Mouse (Mus musculus) heart, postnatal 25 days (tissue): Measurements from ENCODE around the gene Col4a3bp. TPM values are rescaled to one million over a fixed set of nuclear protein-coding genes. Genes with fewer than 3 reads are reported as not detected.

ENCODE experiments used
- DNase-seq: peaks from one replicate; pipeline ENCODE4 v3.0.0; 2022; ENCODE audit warnings: low spot score
- intact Hi-C: fragments of 180-260 bp; cut with DNase I; formaldehyde crosslinking; loops from one replicate; pipeline ENCODE4 v1.15.1; 2025
- total RNA-seq, 2 experiments: library from RNA; stranded (reverse); gene quantifications; 2 replicates each; pipeline ENCODE4 v1.2.3; 2021

The Col4a3bp gene
- 10 to 100 TPM; 35.8 to 41.1 TPM for total RNA-seq

DNA sequence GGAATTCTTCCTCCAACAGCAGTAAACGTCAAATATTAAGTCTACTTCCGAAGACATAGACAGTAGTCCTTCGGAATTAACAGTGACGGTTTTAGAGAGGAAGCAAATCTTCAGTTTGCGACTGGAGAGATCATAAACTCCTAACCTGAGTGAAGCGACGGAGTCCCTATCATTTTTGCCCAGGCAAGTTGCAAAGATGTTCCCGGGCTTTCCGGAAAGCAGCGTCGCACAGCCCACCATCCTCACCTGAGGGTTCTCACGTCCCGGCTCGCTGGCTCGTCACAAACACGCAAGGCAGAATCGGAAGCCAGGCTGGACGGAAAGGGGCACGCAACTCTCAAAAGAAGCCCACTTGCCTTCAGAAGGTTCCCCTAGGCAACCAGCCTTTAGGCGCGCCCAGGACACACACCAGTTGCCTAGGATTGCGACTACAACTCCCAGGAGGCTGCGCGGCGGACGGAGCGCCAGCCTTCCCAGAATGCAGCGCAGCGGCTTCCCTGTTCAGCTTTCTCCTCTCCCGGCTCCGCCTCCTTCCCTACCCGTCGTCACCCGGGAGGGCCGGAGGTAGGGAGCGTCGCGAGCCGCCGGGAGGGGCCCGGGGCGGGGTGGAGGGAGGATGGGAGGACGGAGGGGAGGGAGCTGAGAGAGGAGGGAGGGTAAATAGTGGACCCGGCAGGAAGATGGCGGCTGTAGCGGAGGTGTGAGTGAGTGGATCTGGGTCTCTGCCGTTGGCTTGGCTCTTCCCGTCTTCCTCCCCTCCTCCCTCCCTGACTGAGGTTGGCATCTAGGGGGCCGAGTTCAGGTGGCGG, at the start of gene Col4a3bp, which contains the start of gene Polk:
Col4a3bp (plus strand) TSS at position 538 of the 809 bp plus-strand sequence.
Polk (minus strand) TSS at position 499 of the 809 bp plus-strand sequence.
- intact Hi-C loops, result loop anchor here (2.0 to 5.0 kb wide), 3 partner anchors 51 to 150 kb away; partner anchors contain the start of gene Hmgcr

DNA sequence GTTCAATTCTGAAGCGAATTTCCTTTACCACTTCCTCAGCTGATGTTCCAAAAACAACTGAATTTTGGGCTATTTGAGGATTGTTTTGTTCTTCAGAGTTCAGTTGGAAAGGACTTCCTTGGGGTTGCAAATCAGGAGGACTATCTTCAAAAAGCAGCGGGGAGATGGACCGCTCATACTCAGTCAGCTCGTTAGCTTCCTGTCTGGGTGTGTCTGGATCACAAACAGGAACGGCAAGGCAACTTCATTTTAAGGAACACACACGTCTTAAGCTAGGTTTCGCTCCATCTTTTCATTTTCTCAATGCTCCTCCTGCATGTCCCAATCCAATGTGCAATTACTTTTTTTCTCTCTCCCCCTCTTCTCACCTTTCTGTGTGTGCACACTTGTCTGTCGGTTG, 45.8 kb upstream of the Col4a3bp start:
- DNase-seq, result no peak
- intact Hi-C loops, result no loop called here

More for the DNA sequence above, at the start of gene Col4a3bp, which contains the start of gene Polk:
- DNase-seq, result peak; percentile 96

DNA sequence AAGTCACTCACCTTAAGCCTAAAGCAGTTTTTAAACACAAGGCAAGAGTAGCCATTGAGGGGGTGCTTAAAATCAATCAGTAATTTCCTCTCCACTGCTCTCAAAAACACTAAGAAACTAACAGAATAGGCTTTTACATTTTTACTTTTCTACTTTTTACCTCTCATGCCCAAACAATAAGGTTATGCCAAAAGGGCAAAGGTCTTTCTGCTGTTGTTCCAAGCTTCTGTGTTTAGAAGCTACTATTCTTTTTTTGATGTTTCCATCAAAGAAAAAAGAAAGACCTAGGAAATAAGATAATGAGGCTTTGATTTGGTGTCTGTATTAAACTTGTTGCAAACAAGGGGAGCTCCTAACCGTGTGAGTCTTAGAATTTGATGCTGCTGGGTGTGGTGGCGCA, 42.5 kb upstream of the Col4a3bp start:
- DNase-seq, result no peak
- intact Hi-C loops, result loop anchor here (10.0 kb wide), 1 partner anchor 65 kb away; no protein-coding TSS in a partner anchor

DNA sequence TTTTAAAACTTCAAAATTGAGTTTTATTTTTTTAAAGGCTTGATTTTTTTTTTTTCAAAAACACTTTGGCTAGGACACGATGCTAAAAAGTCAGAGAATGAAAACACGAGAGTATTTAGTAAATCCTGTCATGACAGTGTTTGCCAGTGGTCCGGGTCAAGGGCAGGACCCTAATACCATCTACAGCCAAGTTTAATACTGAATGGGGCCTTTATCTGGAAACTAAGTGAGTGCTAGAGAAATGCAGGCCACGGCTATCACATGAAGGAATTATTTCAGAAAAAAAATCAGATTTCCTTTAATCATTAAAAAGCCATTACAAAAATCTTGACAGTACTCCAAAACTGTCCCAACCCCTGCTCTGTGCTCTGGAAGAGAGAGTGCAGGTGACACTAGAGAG, 36.8 kb upstream of the Col4a3bp start:
- no peak for DNase-seq
- intact Hi-C loops, result loop anchor here (10.0 kb wide), 1 partner anchor 71 kb away; no protein-coding TSS in a partner anchor

DNA sequence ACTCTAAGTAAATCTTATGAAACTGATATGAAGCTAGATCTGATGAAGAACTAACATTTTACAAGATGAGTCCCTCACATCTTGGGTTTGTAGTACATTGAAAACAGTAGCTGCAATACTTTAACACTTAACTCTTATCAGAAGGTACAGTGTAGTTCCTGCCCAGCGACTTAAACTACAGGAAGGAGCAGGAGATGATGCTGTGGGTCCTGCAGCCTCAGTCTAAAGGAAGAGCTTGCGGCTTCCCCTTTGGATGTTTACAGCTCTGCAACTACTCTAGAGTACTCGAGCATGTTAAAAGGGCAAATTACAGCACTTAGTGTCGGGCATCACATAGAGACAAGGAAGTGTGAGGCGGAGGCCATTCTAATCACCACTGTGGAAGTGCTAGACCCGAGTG, 36.1 kb upstream of the Col4a3bp start:
- DNase-seq, result no peak
- intact Hi-C loops, result loop anchor here (10.0 kb wide), 1 partner anchor 72 kb away; no protein-coding TSS in a partner anchor

DNA sequence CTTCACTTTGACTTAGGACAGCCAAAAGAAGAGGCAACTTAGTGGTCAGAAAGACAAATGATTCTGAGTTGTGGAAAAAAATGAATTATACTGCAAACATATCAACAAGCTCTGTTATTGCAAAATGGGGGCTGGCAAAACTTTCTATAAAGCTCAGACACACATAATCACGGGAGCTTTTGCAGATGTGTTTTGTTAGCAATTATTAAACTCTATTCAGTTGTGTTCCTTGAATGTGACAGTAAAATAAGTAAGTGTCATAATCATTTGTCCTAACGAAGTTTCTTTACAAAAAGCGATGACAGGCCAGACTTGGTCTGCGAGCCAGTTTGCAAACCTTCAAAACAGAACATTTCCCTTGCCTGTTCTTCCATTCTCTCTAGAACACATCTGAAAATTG, 34.9 kb upstream of the Col4a3bp start:
- DNase-seq, result no peak
- intact Hi-C loops, result loop anchor here (10.0 kb wide), 1 partner anchor 73 kb away; no protein-coding TSS in a partner anchor

DNA sequence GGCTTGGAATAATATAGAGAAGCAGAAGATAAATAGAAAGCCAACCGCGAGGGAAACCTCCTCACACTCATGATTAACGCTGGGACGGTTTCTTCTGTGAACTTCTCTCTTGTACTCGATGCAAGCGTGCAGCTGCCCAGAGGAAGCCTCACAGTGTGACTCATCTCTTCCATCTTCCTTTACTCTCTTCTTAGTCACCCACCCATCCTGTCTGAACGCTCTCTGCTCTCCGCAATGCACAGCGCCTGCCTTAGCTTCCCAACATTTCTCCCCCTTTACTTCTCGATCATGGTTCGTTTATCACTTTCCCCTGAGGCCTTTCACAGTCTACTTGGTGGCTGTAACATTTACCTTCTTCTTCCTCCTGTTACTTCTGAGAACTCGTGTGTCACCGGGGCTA, 31.8 kb upstream of the Col4a3bp start:
- DNase-seq, result peak; percentile 12
- intact Hi-C loops, result no loop called here

DNA sequence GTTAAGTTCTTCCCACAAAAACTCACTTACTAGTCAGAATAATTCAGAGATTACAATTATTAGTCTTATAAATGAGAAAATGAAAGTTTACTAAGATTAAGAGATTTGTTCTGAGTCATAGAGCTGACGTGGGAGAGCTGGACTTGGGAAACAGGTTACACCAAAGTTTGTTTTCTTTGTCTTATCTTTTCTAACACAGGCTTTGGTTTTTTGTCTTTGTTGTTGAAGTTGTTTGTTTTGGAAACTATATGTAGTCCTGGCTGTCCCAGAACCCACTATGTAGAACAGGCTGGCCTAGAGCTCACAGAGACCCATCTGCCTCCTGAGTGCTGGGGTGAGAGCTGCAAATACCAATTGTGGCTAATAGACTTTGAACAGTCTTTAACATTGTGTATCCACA, 31.2 kb upstream of the Col4a3bp start:
- DNase-seq, result no peak
- intact Hi-C loops, result no loop called here

DNA sequence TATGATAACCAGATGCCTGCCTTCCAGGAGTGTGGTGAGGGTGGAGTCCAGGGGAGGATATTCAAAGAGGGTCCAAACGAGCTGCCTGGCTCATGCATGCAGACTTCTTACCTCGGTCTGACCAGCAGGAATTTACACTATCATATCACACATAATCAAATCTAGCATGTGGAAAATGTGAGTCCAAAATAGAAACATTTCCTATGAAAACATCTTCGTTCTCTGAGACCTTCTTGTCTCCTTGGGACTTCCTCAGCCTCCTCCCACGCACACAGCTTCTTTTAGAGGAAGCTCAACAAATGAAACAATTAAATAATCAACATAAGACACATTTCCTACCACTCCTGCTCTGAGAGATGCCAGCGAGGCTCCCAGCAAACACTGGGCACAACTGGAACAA, 30.5 kb upstream of the Col4a3bp start:
- intact Hi-C loops, result no loop called here
- no peak for DNase-seq

DNA sequence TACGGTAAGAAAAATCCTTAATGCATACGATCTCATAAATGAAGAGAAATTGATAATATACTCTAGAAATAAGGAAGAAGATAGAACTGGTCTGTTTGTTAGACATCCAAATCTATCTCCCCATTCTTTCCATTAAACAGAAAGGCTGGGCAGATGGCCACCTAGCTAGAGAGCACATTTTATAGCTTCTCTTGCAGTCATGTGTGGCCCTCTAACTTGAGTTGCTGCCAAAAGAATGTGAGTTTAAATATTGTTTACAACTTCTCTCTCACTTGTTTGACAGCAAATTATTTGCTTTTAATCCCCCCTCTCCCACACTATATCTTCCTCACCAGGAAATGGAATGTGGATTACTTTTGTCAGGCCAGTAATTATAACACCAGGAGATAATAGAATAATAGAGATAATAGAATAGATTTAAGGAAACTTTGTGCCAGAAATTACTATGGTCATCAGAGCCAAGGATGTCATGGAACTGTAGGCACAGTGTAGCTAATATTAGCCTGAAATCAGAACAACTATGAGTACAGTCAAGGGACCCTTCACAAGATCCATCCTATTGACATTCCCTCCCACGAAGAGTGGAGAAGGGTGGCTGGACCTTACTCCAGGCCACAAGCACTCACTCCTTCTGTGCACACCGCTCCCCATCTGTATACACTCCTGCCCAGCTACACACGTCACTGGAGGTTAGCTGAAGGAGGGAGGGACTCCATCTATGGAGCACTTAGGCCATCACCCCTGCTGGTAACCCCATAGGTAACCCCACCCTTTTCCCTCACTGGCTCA, 28.1 kb upstream of the Col4a3bp start:
- intact Hi-C loops, result no loop called here
- DNase-seq, result no peak

DNA sequence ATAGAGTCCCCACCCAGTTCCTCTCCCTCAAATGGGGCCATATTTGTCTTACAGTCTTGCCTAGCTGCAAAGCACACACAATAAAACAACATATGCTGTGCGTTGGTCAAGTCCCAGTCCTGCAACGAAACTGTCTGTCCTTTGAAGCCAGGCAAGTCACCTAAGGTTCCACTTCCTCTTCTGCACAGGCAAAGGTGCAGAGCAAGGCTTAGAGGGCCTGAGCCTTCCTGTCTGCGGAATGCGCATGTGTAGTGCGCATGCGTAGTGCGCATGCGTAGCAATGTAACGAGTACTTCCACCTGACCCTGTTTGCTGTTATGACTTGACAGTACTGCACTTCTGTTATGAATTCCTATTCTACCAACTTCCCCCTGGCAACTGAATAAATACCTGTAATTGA, 26.2 kb upstream of the Col4a3bp start:
- intact Hi-C loops, result no loop called here
- no peak for DNase-seq

DNA sequence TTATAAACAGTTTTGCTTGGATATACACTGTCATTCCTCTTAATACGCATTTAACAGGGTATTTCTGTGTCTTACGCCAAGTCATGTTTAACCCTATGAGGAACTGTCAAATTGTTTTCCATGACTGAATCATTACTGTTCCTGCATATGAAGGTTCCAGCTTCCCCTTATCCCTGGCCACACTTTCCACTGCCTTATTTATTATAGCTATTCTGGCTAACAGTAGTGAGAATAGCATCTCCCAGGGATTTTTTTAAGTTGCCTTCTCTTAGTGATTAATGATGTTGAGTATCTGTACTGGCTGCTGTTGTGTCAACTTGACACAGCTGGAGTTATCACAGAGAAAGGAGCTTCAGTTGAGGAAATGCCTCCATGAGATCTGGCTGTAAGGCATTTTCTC, 25.1 kb upstream of the Col4a3bp start:
- DNase-seq, result no peak
- intact Hi-C loops, result no loop called here

DNA sequence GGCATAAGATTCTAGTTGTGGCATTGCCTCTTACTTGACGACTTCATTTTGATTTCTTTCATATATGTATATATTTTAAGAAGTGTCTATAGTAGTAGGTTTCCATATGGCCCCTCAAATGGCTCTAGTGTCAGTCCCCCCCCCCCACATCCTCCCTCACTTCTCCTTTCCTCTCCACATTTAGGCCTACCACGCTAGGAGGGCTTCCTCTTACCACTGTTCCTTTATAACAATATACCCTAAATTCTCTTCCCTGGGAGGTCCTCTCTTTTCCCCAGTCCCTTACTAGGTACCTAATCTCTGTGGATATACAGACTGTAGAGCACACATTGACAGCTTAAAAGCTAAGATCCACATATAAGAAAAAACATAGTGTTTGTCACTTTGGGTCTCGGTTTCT, 21.1 kb upstream of the Col4a3bp start:
- intact Hi-C loops, result no loop called here
- DNase-seq, result no peak

DNA sequence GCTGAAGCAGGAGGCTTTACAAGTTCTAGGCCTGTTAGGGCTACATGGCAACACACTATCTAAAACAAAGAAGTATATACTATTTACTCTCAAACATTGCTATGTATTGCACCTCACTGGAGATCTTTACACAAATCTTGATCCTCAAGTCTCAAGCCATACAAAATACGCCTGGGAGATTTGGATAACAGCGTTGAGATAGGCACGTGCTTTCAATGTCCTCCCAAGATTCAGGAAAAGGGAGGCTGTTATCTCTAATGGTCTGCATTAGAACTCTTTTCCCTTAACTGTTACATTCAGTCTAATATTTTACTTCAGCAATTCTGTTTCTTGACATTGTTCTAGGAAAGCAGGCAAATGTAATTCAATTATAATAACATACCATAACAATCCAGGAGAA, 15.4 kb upstream of the Col4a3bp start:
- no peak for DNase-seq
- intact Hi-C loops, result loop anchor here (5.0 kb wide), 1 partner anchor 1525 kb away; no protein-coding TSS in a partner anchor

DNA sequence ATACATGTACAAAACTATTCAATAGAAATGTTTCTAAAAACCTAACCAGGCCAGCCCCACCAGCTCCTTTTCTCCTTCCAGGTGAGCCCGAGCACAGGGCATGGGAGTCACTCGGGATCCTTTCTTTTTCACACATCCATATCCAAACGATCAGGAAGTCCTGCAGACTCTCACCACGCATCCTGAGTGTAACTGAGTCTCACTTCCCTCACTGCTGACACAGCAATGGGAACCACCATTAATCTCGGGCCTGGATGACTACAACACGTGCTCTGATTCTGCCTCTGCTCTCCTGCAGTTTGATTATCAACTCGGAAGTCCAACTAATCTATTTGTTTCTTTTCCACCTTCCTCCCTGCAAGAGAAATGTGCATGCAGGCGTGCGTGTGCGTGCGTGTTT, 14.6 kb upstream of the Col4a3bp start:
- DNase-seq, result no peak
- intact Hi-C loops, result loop anchor here (5.0 kb wide), 1 partner anchor 1526 kb away; no protein-coding TSS in a partner anchor

DNA sequence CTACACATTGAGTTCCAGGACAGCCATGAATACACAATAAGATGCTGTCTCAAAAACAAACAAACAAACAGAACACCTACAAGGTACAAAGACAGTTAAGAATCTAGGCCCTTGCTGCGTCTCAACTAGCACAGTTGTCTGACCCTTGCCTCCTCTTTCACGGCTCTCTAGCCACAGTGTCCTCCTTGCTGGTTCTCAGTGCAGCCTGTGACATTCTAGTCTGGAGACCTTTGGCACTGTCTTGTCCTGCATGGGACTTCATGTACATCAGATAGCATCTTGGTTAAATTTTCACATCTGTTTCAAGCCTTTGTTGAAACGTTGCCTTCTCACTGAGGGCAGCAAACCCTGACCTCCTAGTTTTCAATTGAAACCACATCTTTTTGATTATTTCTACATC, 13.6 kb upstream of the Col4a3bp start:
- no peak for DNase-seq
- intact Hi-C loops, result loop anchor here (5.0 kb wide), 1 partner anchor 1526 kb away; no protein-coding TSS in a partner anchor

DNA sequence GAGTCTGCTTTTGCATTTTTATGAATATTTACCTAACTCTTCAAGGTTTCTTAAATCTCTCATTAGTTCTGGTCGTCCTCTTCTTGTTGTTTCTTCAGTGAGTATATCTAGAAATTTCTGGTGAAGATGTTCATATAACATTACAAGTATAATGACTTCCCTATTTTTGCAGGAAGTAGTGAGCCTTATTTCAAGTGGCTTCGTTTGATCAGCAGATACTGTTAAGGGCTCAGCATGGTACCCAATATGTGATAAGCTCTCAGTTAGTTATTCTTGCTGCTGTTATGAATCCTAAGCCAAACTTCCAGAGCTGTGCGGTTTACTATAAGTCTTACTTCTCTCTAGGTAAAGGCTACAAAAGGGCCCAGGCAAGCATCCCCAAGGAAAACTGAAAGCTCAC, 12.9 kb upstream of the Col4a3bp start:
- intact Hi-C loops, result loop anchor here (5.0 kb wide), 1 partner anchor 1527 kb away; no protein-coding TSS in a partner anchor
- no peak for DNase-seq

DNA sequence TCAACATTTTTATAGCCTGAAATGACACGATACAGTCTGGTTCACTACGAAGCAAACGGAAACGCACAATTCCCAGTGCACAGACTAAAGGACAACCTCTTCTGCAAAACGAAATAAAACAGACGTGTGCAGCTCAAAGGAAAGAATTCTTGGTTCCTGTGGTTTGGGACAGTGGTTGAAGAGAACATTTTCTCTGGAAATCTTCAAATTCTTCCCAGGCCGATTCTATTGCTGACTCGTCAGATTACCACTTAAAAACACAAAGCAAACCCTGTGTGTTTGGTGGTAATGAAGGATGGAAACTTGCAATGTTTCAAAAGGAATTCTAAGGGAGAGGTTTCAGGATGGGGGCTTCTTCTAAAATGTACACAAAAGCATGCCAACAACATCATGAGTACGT, 12.4 kb upstream of the Col4a3bp start:
- no peak for DNase-seq
- intact Hi-C loops, result no loop called here

DNA sequence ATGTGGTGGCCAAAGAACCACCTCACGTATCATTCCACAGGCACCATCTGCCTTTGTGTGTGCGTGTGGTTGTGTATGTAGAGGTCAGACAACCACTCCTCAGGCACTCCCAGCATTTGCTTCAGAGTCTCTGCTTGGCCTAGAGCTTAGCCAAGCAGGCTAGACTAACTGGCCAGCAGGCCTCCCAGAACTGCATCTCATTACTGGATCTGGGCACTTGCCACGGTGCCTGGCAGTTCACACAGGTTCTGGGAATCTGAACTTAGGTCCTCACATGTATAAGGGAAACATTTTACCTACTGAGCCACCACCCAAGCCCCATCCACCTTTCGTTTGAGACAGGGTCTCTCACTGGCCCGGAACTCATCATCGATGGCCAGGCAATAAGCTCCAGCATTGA, 10.2 kb upstream of the Col4a3bp start:
- intact Hi-C loops, result no loop called here
- DNase-seq, result no peak

DNA sequence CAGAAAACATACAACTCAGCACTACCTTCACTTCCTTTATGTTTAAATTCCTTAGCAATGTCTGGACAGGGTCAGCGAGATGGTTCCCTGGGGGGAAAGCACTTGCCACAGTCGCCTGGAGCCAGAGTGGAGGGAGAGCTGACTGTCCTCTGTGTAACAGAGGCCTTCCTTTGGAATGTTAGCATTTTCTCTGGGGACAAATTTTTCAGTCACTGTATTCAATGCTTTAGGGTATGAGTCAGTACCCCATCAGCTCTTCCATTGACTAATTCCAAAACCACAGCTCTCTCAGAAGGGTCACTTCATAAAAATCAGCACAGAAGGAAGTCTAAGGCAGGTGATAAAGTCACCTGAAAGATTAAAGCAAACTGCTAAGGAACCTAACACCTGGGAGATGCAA, 8.7 kb upstream of the Col4a3bp start:
- intact Hi-C loops, result no loop called here
- DNase-seq, result no peak
